Mouse (Mus musculus) midbrain, embryonic 14.5 days (tissue): ENCODE results near the gene Wdr63. TPM values are rescaled to one million over a fixed set of nuclear protein-coding genes. Genes with fewer than 3 reads are reported as not detected.

Experiments used
- ATAC-seq: fragments of 200-750 bp; cut with Nextera tagmentation; 2 replicates; pipeline ENCODE4 v1.8.0; 2017; ENCODE audit warnings: moderate number of reproducible peaks, moderate library complexity; ENCODE audit not compliant: low FRiP score, low TSS enrichment
- DNase-seq: peaks from one replicate; pipeline ENCODE4 v3.0.0-alpha.2; 2015
- H3K27ac ChIP-seq: fragments of 300-500 bp; sonication (generic); replicated peaks from 2 replicates; pipeline ENCODE4 v1.5.1; 2014; ENCODE audit warnings: mild to moderate bottlenecking, low read depth, low read length, moderate library complexity
- H3K27me3 ChIP-seq: fragments of 300-500 bp; sonication (generic); 2 replicates; pipeline ENCODE4 v1.6.1; 2014; ENCODE audit warnings: low read length, control low read depth, mixed read lengths; ENCODE audit not compliant: control insufficient read depth, insufficient read depth
- H3K36me3 ChIP-seq: fragments of 300-500 bp; sonication (generic); 2 replicates; pipeline ENCODE4 v1.6.1; 2014; ENCODE audit warnings: low read length, control low read depth; ENCODE audit not compliant: control insufficient read depth, insufficient read depth
- H3K4me1 ChIP-seq: fragments of 300-500 bp; sonication (generic); 2 replicates; pipeline ENCODE4 v1.6.1; 2014; ENCODE audit warnings: mild to moderate bottlenecking, antibody characterized with exemption, low read length, control low read depth; ENCODE audit not compliant: control insufficient read depth, insufficient read depth
- H3K4me2 ChIP-seq: fragments of 300-500 bp; sonication (generic); 2 replicates; pipeline ENCODE4 v1.6.1; 2014; ENCODE audit warnings: mild to moderate bottlenecking, low read length, moderate library complexity
- H3K4me3 ChIP-seq: fragments of 300-500 bp; sonication (generic); replicated peaks from 2 replicates; pipeline ENCODE4 v1.5.1; 2014; ENCODE audit warnings: low read depth, low read length
- H3K9ac ChIP-seq: fragments of 300-500 bp; sonication (generic); replicated peaks from 2 replicates; pipeline ENCODE4 v1.6.1; 2014; ENCODE audit warnings: mild to moderate bottlenecking, low read length, moderate library complexity
- H3K9me3 ChIP-seq: fragments of 300-500 bp; sonication (generic); 2 replicates; pipeline ENCODE4 v1.6.1; 2016; ENCODE audit warnings: low read length, control low read depth, mixed read lengths; ENCODE audit not compliant: control insufficient read depth
- WGBS: fragments of 180-500 bp; shearing (Covaris S2); extraction: QIAGEN DNeasy Blood & Tissue Kit; methylation state at CpG from one replicate; pipeline ENCODE4 v1.1.7; 2014; 5-methylcytosine and 5-hydroxymethylcytosine counted together
- polyA plus RNA-seq: library from polyadenylated mRNA; unstranded; fragments of >200 nt; fragmentation: Nextera tagmentation; extraction: Ambion mirVana; gene quantifications from 2 replicates; pipeline ENCODE4 v1.2.1, GENCODE M21; 2014

Wdr63 gene
- polyA plus RNA-seq, 1 experiment from 2014 or later: 0.83 TPM

DNA sequence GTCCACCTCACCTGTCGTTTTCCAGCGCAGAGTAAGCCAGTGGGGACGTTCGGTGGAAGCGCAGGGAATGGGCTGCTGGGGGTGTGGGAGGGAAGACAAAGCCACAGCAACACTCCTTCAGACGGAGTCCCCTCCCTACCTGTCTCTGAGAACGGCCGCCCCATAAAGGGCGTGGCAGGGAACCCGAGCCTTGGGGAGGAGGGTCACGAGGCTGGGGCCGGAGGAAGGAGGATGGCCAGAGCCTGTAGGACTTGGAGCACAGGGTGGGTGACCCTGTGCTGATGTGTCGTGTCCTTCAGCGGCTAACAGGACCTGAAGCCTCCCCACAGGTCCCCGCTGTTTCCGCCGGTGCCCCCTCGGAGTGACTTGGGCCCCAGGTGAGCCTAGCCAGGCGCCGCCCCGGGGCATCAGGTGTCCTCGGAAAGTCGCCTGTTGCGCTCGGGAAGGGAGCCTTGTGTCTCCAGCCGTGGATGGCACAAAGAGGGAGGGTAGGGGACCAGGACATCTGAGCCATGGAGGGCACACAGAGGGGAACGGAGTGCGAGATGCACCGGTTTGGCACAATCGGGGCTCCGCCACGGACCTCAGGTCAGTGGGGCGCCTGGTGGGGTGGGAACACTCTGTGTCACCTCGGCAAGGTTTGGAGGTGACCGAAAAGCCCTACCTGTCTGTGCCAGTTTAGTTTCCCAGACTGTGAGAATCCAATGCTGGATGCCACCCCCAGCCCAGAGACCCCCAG, 9.5 kb upstream of the Wdr63 start, which contains the start of gene Mcoln3:
Mcoln3 (plus strand) TSS at position 193 of the 739 bp plus-strand sequence.
- no peak within 1 kb of the TSS for H3K4me3 ChIP-seq
- peaks cover 16% of the 10 kb centered on the region for H3K27me3 ChIP-seq
- no peaks in the 10 kb centered on the region for H3K9me3 ChIP-seq
- H3K4me2 ChIP-seq: peak within 1 kb of the TSS; percentile 17; the same call in 1 of the 2 replicates
- no peak within 1 kb of the TSS for H3K9ac ChIP-seq
- no peak for DNase-seq
- H3K36me3 ChIP-seq: no peaks in the 10 kb centered on the region
- H3K27ac ChIP-seq: no peak within 1 kb of the TSS
- ATAC-seq: peak; percentile 48; the same call in 1 of the 2 replicates
- WGBS: 15% methylated on average over 35 of the region's 35 CpGs
- peaks cover 10% of the 10 kb centered on the region; the same call in 1 of the 2 replicates for H3K4me1 ChIP-seq

DNA sequence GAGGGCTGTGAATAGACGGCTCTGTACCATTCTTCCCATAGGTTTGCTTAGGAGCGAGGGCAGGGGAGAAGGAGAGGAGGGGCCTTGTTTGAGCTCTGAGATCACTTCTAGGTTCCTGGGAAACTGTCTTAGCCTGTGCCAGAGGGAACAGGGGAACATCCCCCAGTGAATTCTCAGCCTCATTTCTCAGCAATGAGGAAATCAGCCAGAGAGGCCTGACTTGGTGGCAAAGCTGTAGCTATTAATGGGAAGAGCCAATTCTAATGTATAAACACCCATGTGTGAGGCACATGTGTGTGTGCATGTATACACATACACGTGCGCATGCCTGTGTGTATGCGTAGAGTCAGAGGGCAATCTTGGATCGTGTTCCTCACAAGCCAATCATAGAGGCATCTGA, 3.0 kb upstream of the Wdr63 start:
- Histone ChIP-seq H3K27ac (no peak overlapping the region), H3K36me3 (no peaks in the 10 kb centered on the region), H3K4me2 (no peak overlapping the region), H3K4me3 (no peak overlapping the region), H3K4me1 (no peaks in the 10 kb centered on the region), H3K9ac (no peak overlapping the region), H3K27me3 (no peaks in the 10 kb centered on the region), H3K9me3 (no peaks in the 10 kb centered on the region)
- 79% methylated on average over 6 of the region's 6 CpGs for WGBS
- no peak for ATAC-seq
- no peak for DNase-seq

DNA sequence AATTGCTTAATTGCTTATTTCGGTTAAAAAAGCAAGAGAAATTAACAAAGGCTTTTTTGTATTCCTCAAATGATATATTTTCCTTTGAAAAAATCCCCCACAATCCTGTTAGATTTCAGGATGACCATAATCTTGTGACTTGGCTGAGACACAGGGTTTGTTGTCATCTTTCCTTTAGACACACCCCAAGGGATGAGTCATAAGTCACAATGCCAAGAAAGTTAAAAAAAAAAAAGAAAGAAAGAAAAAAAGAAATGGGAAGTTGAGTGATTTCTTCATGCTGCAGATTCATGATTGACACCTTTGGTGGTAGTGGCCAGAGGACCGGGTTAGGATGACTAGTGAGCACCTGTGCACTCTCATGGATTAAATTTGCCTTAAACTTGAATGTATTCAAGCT, 2.4 kb upstream of the Wdr63 start:
- no peak overlapping the region for H3K9ac ChIP-seq
- DNase-seq (no peak), ATAC-seq (no peak)
- H3K4me1 ChIP-seq: no peaks in the 10 kb centered on the region
- H3K27me3 ChIP-seq: no peaks in the 10 kb centered on the region
- no peaks in the 10 kb centered on the region for H3K9me3 ChIP-seq
- H3K36me3 ChIP-seq: no peaks in the 10 kb centered on the region
- no peak overlapping the region for H3K27ac ChIP-seq
- no peak overlapping the region for H3K4me2 ChIP-seq
- WGBS: 81% methylated on average over 2 of the region's 2 CpGs
- H3K4me3 ChIP-seq: no peak overlapping the region

DNA sequence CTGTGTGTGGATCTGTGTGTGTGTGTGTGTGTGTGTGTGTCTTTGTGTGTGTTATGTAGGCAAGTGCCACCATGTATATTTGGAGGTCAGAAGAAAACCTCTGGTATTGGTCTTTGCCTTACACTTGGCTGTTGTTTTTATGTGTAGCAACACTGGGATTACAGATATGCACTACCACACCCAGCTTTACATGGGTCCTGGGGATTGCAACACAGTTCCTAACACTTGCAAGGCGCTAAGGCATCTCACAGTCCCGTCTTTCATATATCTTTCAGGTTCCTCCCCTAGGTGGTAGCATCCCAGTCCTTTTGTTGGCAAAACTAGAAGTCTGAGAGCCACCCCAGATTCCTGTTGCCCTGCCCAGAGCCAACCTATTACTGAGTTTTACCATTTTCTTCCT, 1.0 kb upstream of the Wdr63 start:
- no peak for DNase-seq
- Histone ChIP-seq H3K36me3 (no peaks in the 10 kb centered on the region), H3K27me3 (no peaks in the 10 kb centered on the region), H3K4me1 (no peaks in the 10 kb centered on the region), H3K9ac (no peak overlapping the region), H3K4me3 (no peak overlapping the region), H3K4me2 (no peak overlapping the region), H3K9me3 (no peaks in the 10 kb centered on the region), H3K27ac (no peak overlapping the region)
- 55% methylated on average over 2 of the region's 2 CpGs for WGBS
- ATAC-seq: no peak

DNA sequence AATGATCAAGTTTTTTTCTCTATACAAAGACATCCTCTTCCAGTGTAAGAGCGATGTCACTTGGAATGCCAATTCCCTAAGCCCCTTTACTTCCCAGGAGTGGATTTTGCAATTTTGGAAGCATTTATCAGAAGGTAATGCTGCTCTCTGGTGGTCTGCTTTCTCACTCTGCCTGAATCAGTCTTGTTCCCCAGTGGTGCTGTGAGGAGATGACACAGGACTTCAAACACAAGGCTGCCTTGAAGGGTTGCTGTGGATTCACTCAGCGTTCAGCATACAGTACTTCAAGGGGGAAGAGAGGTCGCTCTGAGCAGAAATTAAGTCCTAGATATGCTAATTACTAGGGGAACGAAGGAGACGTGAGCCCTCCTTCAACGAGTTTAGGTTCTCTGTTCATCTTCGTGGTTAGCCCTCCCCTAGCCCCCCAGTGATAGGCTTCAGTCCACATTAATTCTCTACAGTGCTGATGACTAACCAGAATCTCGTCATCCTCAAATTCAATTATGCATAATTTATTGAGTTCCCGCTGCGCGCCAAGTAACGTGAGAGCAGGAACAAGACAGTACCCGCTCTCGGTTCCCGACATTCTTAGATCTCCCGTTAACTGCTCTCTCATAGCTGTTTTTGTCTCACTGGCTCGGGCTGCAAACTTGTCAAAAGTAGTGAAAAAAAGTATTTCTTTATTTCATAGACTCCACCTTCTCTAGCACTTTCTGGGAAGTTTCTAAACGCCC, 647 bp downstream of the Wdr63 start:
- Histone ChIP-seq H3K27me3 (no peaks in the 10 kb centered on the region), H3K4me3 (peak overlapping the region; percentile 30)

DNA sequence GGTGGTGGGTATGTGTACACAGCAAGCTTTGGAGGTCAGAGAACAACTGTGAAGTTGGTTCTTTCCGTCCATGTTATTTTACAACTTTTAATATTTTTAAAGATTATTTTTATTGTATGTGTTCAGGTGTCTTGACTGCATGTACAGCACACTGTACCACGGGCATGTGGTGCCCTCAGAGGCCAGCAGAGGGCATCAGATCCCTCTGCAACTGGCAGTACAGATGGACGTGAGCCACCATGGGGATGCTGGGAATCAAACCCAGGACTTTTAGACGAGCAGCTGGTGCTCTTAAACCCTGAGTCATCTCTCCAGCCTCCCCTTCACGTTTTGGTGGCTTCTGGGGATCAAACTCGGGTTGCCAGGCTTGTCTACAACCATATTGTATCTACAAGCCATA, 5.9 kb downstream of the Wdr63 start:
- no peak overlapping the region for H3K4me3 ChIP-seq
- ATAC-seq (no peak), DNase-seq (no peak)
- no peak overlapping the region for H3K4me2 ChIP-seq
- no peaks in the 10 kb centered on the region for H3K4me1 ChIP-seq
- no peak overlapping the region for H3K9ac ChIP-seq
- WGBS: 65% methylated on average over 6 of the region's 6 CpGs
- H3K36me3 ChIP-seq: no peaks in the 10 kb centered on the region
- H3K27ac ChIP-seq: no peak overlapping the region
- H3K27me3 ChIP-seq: no peaks in the 10 kb centered on the region
- H3K9me3 ChIP-seq: no peaks in the 10 kb centered on the region

More for the DNA sequence above, 647 bp downstream of the Wdr63 start:
- Histone ChIP-seq H3K9ac (no peak overlapping the region; the same call in 1 of the 2 replicates), H3K4me1 (no peaks in the 10 kb centered on the region), H3K9me3 (no peaks in the 10 kb centered on the region), H3K27ac (no peak overlapping the region), H3K4me2 (peak overlapping the region; percentile 61), H3K36me3 (no peaks in the 10 kb centered on the region)
- ATAC-seq: peak; percentile 72
- whole genome bisulfite sequencing: 3% methylated on average over 18 of the region's 18 CpGs
- peak; percentile 70 for DNase-seq

DNA sequence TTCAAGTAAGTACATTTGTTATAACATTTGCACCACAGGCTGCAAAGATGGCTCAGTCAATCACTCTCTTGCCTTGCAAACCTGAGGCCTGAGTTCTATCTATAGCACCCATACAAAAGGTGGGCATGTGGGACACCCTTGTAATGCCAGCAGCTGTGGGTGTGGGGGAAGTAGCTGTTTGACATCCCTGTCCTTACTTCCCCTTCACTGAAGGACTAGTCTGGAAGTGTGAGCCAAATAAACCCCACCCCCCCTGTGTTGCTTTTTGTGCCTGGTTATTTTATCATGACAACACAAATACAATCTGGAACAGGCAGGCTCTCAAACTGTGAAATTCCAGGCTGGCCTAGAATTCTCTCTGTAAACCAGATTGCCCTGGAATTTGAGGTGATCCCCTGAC, 8.0 kb downstream of the Wdr63 start:
- no peaks in the 10 kb centered on the region for H3K4me1 ChIP-seq
- no peak overlapping the region for H3K27ac ChIP-seq
- no peaks in the 10 kb centered on the region for H3K9me3 ChIP-seq
- H3K9ac ChIP-seq: no peak overlapping the region
- H3K4me3 ChIP-seq: no peak overlapping the region
- H3K36me3 ChIP-seq: no peaks in the 10 kb centered on the region
- H3K27me3 ChIP-seq: no peaks in the 10 kb centered on the region
- DNase-seq (no peak), ATAC-seq (no peak)
- H3K4me2 ChIP-seq: no peak overlapping the region

DNA sequence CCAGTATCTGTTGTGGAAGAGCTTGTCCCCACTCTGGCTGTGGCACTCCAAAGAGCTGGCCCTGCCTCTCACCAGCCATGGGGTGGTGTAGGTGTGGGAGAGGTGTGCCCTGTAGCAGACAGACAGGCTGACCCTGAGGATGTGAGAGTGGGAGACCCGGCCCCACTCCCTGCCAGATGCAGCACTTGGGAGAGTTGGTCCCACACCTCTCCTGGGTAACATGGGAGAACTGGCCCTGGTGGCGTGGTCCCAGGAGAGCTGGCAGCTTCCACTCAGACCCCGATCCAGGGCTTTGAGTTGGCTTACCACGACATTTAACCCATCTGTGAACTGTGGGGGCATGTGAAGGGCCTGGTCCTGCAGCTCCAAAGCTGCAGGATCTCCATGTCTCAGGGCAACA, 10.1 kb downstream of the Wdr63 start:
- Histone ChIP-seq H3K4me3 (no peak overlapping the region), H3K4me1 (no peaks in the 10 kb centered on the region), H3K4me2 (no peak overlapping the region), H3K27ac (no peak overlapping the region), H3K9me3 (no peaks in the 10 kb centered on the region), H3K36me3 (no peaks in the 10 kb centered on the region), H3K27me3 (no peaks in the 10 kb centered on the region), H3K9ac (no peak overlapping the region)
- WGBS: 94% methylated on average over 4 of the region's 4 CpGs
- no peak for DNase-seq
- no peak for ATAC-seq

DNA sequence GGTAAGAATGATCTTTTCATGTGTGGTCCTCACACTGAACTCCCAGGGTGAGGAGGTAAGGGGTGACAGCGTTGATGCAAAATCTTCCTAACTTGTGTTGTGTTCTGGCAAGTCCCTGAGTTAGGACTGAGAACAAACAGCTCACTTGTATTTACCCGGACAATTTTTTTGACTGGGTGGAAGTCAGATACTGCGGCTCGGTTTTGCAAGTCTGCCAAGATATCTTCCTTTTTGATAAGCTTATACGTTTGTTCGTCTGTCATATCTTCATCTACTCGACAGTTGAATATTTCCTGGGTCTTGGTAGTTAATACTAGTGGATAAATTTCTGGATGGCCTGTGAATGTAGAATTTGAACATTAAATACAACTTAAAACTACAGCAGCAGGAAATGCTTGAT, 10.9 kb downstream of the Wdr63 start:
- no peak overlapping the region for H3K27ac ChIP-seq
- H3K4me1 ChIP-seq: no peaks in the 10 kb centered on the region
- no peak for DNase-seq
- no peak overlapping the region for H3K4me2 ChIP-seq
- 95% methylated on average over 7 of the region's 7 CpGs for WGBS
- ATAC-seq: no peak
- no peaks in the 10 kb centered on the region for H3K36me3 ChIP-seq
- H3K9ac ChIP-seq: no peak overlapping the region
- no peaks in the 10 kb centered on the region for H3K27me3 ChIP-seq
- H3K9me3 ChIP-seq: no peaks in the 10 kb centered on the region
- H3K4me3 ChIP-seq: no peak overlapping the region
